Mouse (Mus musculus): ENCODE measurements around the gene Prrc2b. TPM values are rescaled to one million over a fixed set of nuclear protein-coding genes. Genes with fewer than 3 reads are reported as not detected.

The Prrc2b gene
- polyA plus RNA-seq, 1 experiment, result 44.5 TPM

- WGBS, result 78% methylated on average over 3 of the region's 3 CpGs
- H3K4me1 ChIP-seq (ENCODE audit: control insufficient read depth, insufficient read depth, low read length), result peaks cover 13% of the 10 kb centered on the region
- H3K4me3 ChIP-seq (replicated peaks; ENCODE audit: control insufficient read depth, low read depth, low read length), result no peak overlapping the region
- TF ChIP-seq POLR2A (IDR thresholded peaks at IDR 0.05; ENCODE audit: borderline replicate concordance, control insufficient read depth, low read depth, low read length) (no peak), CTCF (IDR thresholded peaks at IDR 0.05; ENCODE audit: control insufficient read depth, insufficient read depth, low read length) (no peak)
- H3K27ac ChIP-seq (ENCODE audit: control insufficient read depth, insufficient read depth, low read depth, low read length, poor library complexity), result no peak overlapping the region
Observed at GRCm38 (mm10) chr2:32160525-32160924, 9.6 kb downstream of the Prrc2b start.

DNA sequence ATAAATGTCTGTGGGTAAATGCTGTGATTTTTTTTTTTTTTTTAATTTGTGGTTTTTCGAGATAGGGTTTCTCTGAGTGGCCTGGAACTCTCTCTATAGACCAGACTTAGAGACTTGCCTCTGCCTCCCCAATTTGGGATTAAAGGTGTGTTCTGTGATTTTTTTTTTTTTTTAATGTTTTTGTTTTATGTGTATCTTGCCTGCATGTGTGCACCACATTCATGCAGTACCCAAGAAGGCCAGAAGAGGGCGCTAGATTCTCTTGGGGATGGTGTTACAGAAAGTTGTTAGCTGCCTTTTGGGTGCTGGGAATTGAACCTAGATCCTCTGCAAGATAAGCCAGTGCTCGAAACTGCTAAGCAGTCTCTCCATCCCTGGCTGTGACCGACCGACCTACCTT, 10.1 kb downstream of the Prrc2b start:
- WGBS, result 84% methylated on average over 5 of the region's 5 CpGs
- no peak overlapping the region for H3K4me3 ChIP-seq (replicated peaks; ENCODE audit: control insufficient read depth, low read depth, low read length)
- H3K27ac ChIP-seq (ENCODE audit: control insufficient read depth, insufficient read depth, low read depth, low read length, poor library complexity), result no peak overlapping the region
- TF ChIP-seq POLR2A (IDR thresholded peaks at IDR 0.05; ENCODE audit: borderline replicate concordance, control insufficient read depth, low read depth, low read length), result no peak
- TF ChIP-seq CTCF (IDR thresholded peaks at IDR 0.05; ENCODE audit: control insufficient read depth, insufficient read depth, low read length), result no peak; the same call in 1 of the 2 replicates
- peaks cover 11% of the 10 kb centered on the region for H3K4me1 ChIP-seq (ENCODE audit: control insufficient read depth, insufficient read depth, low read length)

DNA sequence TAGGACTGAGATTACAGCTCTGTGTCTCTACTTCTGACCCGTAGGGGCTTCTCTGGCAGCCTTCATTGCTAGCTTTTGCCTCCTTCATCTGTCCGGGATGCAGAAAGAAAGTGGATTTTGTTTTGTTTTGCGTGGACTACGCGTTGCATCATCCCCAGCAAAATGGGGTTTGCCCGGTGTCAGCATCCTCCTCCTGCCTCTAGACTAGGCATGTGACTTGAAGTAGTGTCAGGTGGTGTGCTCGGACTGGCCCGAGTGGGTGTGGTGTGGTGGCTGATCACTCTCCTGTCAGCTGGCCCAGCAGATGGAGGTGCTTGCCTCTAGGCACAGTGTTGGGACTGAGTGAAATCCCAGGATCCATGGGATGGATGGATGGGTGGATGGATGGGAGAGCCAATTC, 11.2 kb downstream of the Prrc2b start:
- Histone ChIP-seq H3K27ac (ENCODE audit: control insufficient read depth, insufficient read depth, low read depth, low read length, poor library complexity) (no peak overlapping the region), H3K4me3 (replicated peaks; ENCODE audit: control insufficient read depth, low read depth, low read length) (no peak overlapping the region), H3K4me1 (ENCODE audit: control insufficient read depth, insufficient read depth, low read length) (peaks cover 14% of the 10 kb centered on the region)
- 72% methylated on average over 8 of the region's 8 CpGs for WGBS
- no peak for TF ChIP-seq CTCF (IDR thresholded peaks at IDR 0.05; ENCODE audit: control insufficient read depth, insufficient read depth, low read length)
- no peak for TF ChIP-seq POLR2A (IDR thresholded peaks at IDR 0.05; ENCODE audit: borderline replicate concordance, control insufficient read depth, low read depth, low read length)

DNA sequence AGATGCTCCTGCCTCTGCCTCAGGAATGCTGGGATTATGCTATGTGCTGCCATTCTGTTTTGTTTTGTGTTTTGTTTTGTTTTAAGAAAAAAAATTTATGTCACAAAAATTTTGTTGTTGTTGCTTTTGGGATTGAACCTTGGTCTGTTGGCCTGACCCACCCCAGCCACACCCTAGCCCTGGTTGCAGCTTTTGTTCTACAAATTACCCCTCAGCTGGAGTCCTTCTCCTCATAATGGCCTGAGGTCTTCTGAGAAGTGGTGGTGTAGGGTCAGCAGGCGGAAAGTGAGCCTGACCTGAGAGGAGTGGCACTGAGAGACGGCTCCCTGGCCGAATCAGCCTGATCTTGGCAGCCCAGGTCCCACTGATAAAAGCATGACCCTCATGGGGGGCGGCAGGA, 11.8 kb downstream of the Prrc2b start:
- Histone ChIP-seq H3K27ac (ENCODE audit: control insufficient read depth, insufficient read depth, low read depth, low read length, poor library complexity) (no peak overlapping the region), H3K4me3 (replicated peaks; ENCODE audit: control insufficient read depth, low read depth, low read length) (no peak overlapping the region), H3K4me1 (ENCODE audit: control insufficient read depth, insufficient read depth, low read length) (peaks cover 17% of the 10 kb centered on the region)
- WGBS, result 74% methylated on average over 4 of the region's 4 CpGs
- TF ChIP-seq CTCF (IDR thresholded peaks at IDR 0.05; ENCODE audit: control insufficient read depth, insufficient read depth, low read length) (no peak), POLR2A (IDR thresholded peaks at IDR 0.05; ENCODE audit: borderline replicate concordance, control insufficient read depth, low read depth, low read length) (no peak)

GRCm38 (mm10) chr2:32163057-32163456, 12.2 kb downstream of the Prrc2b start:
- peaks cover 19% of the 10 kb centered on the region for H3K4me1 ChIP-seq (ENCODE audit: control insufficient read depth, insufficient read depth, low read length)
- no peak overlapping the region for H3K4me3 ChIP-seq (replicated peaks; ENCODE audit: control insufficient read depth, low read depth, low read length)
- H3K27ac ChIP-seq (ENCODE audit: control insufficient read depth, insufficient read depth, low read depth, low read length, poor library complexity), result no peak overlapping the region

GRCm38 (mm10) chr2:32164503-32164902, 13.6 kb downstream of the Prrc2b start:
- 55% methylated on average over 12 of the region's 12 CpGs for WGBS
- H3K27ac ChIP-seq (ENCODE audit: control insufficient read depth, insufficient read depth, low read depth, low read length, poor library complexity), result peak overlapping the region; percentile 45
- no peak for TF ChIP-seq CTCF (IDR thresholded peaks at IDR 0.05; ENCODE audit: control insufficient read depth, insufficient read depth, low read length)
- TF ChIP-seq POLR2A (IDR thresholded peaks at IDR 0.05; ENCODE audit: borderline replicate concordance, control insufficient read depth, low read depth, low read length), result no peak

More at GRCm38 (mm10) chr2:32163057-32163456, 12.2 kb downstream of the Prrc2b start:
- no peak for TF ChIP-seq CTCF (IDR thresholded peaks at IDR 0.05; ENCODE audit: control insufficient read depth, insufficient read depth, low read length)
- no peak for TF ChIP-seq POLR2A (IDR thresholded peaks at IDR 0.05; ENCODE audit: borderline replicate concordance, control insufficient read depth, low read depth, low read length)
- 83% methylated on average over 3 of the region's 3 CpGs for WGBS

GRCm38 (mm10) chr2:32165040-32165800, 14.3 kb downstream of the Prrc2b start:
- Histone ChIP-seq H3K27ac (ENCODE audit: control insufficient read depth, insufficient read depth, low read depth, low read length, poor library complexity) (peak overlapping the region; percentile 45; the same call in 1 of the 2 replicates), H3K4me1 (ENCODE audit: control insufficient read depth, insufficient read depth, low read length) (peaks cover 19% of the 10 kb centered on the region), H3K4me3 (replicated peaks; ENCODE audit: control insufficient read depth, low read depth, low read length) (no peak overlapping the region)
- TF ChIP-seq POLR2A (IDR thresholded peaks at IDR 0.05; ENCODE audit: borderline replicate concordance, control insufficient read depth, low read depth, low read length), result no peak
- no peak for TF ChIP-seq CTCF (IDR thresholded peaks at IDR 0.05; ENCODE audit: control insufficient read depth, insufficient read depth, low read length)
- WGBS, result 75% methylated on average over 11 of the region's 11 CpGs

More at GRCm38 (mm10) chr2:32164503-32164902, 13.6 kb downstream of the Prrc2b start:
- Histone ChIP-seq H3K4me3 (replicated peaks; ENCODE audit: control insufficient read depth, low read depth, low read length) (no peak overlapping the region), H3K4me1 (ENCODE audit: control insufficient read depth, insufficient read depth, low read length) (peaks cover 19% of the 10 kb centered on the region)

DNA sequence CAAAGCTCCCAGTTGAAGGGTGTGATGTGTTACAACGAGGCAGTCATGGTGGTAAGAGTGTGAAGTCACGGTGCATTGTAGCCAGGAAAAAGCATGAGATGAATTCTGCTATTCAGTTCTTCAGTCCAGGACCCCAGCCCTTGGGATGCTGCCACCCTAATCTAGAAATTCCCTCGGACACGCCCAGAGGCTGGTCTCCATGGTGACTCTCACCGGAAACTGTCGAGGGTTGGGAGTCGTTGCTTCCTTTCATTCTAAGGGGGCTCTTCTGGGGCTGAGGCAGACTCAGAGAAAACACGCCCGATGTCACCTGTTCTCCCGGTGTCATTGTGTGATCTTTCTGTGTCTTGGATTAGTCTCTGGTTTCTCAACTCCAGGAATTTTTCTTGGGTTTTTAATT, 15.7 kb downstream of the Prrc2b start:
- TF ChIP-seq CTCF (IDR thresholded peaks at IDR 0.05; ENCODE audit: control insufficient read depth, insufficient read depth, low read length) (no peak), POLR2A (IDR thresholded peaks at IDR 0.05; ENCODE audit: borderline replicate concordance, control insufficient read depth, low read depth, low read length) (no peak)
- Histone ChIP-seq H3K4me3 (replicated peaks; ENCODE audit: control insufficient read depth, low read depth, low read length) (no peak overlapping the region), H3K27ac (ENCODE audit: control insufficient read depth, insufficient read depth, low read depth, low read length, poor library complexity) (peak overlapping the region; percentile 28; the same call in 1 of the 2 replicates), H3K4me1 (ENCODE audit: control insufficient read depth, insufficient read depth, low read length) (peaks cover 19% of the 10 kb centered on the region)
- 7% methylated on average over 10 of the region's 10 CpGs for WGBS
